Mouse (Mus musculus): ENCODE measurements at regions not wholly inside any gene's neighbourhood (a gene's known extent, or its start where the extent isn't known, plus 50 kb on each side); places are given as distances from the start of the nearest gene placed in this dataset.

DNA sequence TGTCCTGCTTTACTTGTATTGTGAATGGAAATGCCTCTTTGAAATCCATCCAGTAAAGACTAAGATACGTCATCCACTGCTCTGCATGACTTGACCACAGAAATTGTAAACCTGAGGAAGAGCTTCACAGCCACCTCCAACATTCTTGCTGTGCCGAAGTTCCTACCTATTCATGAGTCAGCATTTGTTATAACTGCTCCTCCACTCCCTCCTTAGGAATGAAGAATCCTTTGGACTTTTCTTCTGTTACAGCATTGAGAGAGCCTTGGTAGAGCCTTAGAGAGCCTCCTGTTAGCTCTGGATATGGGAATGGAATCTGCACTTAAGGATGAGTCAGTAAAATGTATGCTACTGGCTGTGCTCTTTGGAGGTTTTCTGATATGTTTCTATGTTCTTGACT, 750.5 kb upstream of the Gcfc2 start:
- DNase-seq (ENCODE audit: low read depth, low spot score), result peak; percentile 9

DNA sequence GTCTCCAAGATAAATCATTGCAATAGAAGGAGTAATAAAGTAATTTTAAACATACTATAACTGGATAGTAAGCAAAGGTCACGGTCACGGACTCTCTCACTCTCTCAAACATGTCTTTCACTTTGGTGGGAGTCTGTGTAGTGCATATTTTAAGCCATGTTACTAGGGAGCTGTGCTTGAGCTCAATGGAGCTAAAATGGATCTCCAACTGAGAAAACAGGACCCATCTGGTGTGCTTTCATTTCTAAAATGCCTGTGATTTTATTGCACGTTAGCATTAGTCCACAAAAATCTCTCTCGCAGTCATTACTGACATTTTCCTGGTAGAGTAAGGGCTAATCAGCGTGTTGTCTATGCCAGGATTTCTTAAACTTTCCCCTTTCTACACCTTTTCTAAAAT, 733.3 kb upstream of the Gcfc2 start:
- no peak for DNase-seq (ENCODE audit: low read depth, low spot score)

DNA sequence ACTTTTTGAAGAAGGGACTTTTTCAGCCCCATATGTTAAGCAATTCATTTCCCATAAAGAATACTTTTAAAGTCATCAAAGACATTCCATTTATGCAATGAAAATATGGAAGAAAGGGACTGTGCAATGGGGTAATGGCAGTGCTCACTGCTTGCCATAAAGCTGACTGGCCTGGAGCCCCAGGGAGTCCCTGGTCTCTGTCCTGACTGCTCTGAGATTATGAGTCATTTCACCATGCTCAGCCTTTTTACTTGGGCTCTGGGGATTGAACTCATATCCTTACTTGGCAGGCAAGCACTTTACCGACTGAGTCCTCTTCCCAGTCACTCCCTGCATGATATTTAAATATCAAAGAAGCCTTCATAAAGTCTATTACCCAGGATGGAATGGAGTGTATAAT, 712.9 kb upstream of the Gcfc2 start:
- DNase-seq (ENCODE audit: low read depth, low spot score), result no peak

DNA sequence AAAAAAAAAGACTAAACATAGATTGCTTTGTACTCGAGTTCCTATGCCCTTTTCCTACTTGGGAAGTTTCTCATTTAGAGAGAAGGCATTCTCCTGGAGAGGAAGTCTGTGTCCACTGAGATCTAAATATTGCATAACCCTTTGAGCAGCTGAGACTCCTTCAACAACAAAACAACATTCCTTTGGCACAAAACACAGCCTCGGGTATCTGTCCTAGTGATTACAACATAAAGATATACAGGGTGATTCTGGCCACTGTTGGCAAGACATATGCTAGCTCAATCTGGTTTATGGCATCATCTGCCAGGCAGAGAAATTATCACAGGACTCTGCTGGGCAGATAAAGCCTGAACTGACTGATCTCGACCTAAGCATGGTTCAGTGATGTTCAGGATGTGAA, 692.7 kb upstream of the Gcfc2 start:
- DNase-seq (ENCODE audit: low read depth, low spot score), result no peak

DNA sequence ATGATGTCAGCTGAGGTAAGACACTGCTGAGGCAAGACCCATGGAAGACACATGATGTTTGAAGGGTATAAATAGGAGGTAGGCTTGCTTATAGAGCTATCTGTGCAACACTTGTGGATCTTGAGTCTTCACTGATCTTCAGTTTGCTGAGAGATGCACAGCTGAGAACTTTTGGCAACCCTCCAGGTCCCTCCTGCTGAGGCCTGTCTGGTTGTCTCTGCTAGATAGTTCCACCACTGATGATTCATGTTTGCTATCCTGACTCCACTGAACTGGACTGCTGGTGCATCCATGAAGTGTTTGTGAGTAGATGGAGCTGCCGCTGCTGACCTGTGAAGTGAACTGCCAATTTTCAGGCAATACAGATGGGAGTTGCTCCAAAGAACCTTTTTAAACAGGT, 663.6 kb upstream of the Gcfc2 start:
- DNase-seq (ENCODE audit: low read depth, low spot score), result no peak

Measured in R1 (cell line).